Mouse (Mus musculus): ENCODE measurements around the gene Dph5. TPM values are rescaled to one million over a fixed set of nuclear protein-coding genes. Genes with fewer than 3 reads are reported as not detected.
"Not testable (repeated sequence)": the region's sequence is repeated elsewhere in the genome, so short reads cannot be mapped to it uniquely, and the experiment has no call there.

Gene Dph5
- 42.9 and 47.3 TPM in 2 replicates for polyA plus RNA-seq (2015; fragmentation: Nextera tagmentation; extraction: Ambion mirVana)

- DNase-seq (ENCODE audit: low spot score), result peak; percentile 90
Measured at GRCm38 (mm10) chr3:115887427-115888309, at the start of gene Dph5. TSS of gene Dph5 (plus strand) at chr3:115887837.

- DNase-seq (ENCODE audit: low spot score), result no peak
Measured at GRCm38 (mm10) chr3:115844566-115844965, 43.1 kb upstream of the Dph5 start.

- no peak for DNase-seq (ENCODE audit: low spot score)
Measured at GRCm38 (mm10) chr3:115845032-115845618, 42.5 kb upstream of the Dph5 start.

- no peak for DNase-seq (ENCODE audit: low spot score)
Measured at GRCm38 (mm10) chr3:115845724-115846123, 41.9 kb upstream of the Dph5 start.

GRCm38 (mm10) chr3:115846153-115846552 lies 41.5 kb upstream of the Dph5 start:
- no peak for DNase-seq (ENCODE audit: low spot score)

GRCm38 (mm10) chr3:115848686-115849480 lies 38.8 kb upstream of the Dph5 start:
- no peak for DNase-seq (ENCODE audit: low spot score)

GRCm38 (mm10) chr3:115850946-115851345 lies 36.7 kb upstream of the Dph5 start:
- DNase-seq (ENCODE audit: low spot score), result no peak

- no peak for DNase-seq (ENCODE audit: low spot score)
Measured at GRCm38 (mm10) chr3:115854672-115855191, 32.9 kb upstream of the Dph5 start.

- DNase-seq (ENCODE audit: low spot score), result no peak
Measured at GRCm38 (mm10) chr3:115855576-115855975, 32.1 kb upstream of the Dph5 start.

- no peak for DNase-seq (ENCODE audit: low spot score)
Measured at GRCm38 (mm10) chr3:115856484-115857022, 31.1 kb upstream of the Dph5 start.

GRCm38 (mm10) chr3:115857436-115857835 lies 30.2 kb upstream of the Dph5 start:
- DNase-seq (ENCODE audit: low spot score), result no peak

- no peak for DNase-seq (ENCODE audit: low spot score)
Measured at GRCm38 (mm10) chr3:115858822-115859221, 28.8 kb upstream of the Dph5 start.

- DNase-seq (ENCODE audit: low spot score), result not testable (repeated sequence)
Measured at GRCm38 (mm10) chr3:115860780-115861179, 26.9 kb upstream of the Dph5 start.

GRCm38 (mm10) chr3:115863487-115863886 lies 24.1 kb upstream of the Dph5 start:
- DNase-seq (ENCODE audit: low spot score), result no peak

GRCm38 (mm10) chr3:115867150-115867549 lies 20.5 kb upstream of the Dph5 start:
- no peak for DNase-seq (ENCODE audit: low spot score)

- no peak for DNase-seq (ENCODE audit: low spot score)
Measured at GRCm38 (mm10) chr3:115867901-115868300, 19.7 kb upstream of the Dph5 start.

GRCm38 (mm10) chr3:115869360-115869759 lies 18.3 kb upstream of the Dph5 start:
- DNase-seq (ENCODE audit: low spot score), result no peak

GRCm38 (mm10) chr3:115875551-115875950 lies 12.1 kb upstream of the Dph5 start:
- DNase-seq (ENCODE audit: low spot score), result no peak

- no peak for DNase-seq (ENCODE audit: low spot score)
Measured at GRCm38 (mm10) chr3:115877133-115877532, 10.5 kb upstream of the Dph5 start.

GRCm38 (mm10) chr3:115884086-115884485 lies 3.6 kb upstream of the Dph5 start:
- no peak for DNase-seq (ENCODE audit: low spot score)

All from thymus, postnatal 0 days (tissue).